Mouse (Mus musculus): Measurements from ENCODE around the gene Pnkd.

DNA sequence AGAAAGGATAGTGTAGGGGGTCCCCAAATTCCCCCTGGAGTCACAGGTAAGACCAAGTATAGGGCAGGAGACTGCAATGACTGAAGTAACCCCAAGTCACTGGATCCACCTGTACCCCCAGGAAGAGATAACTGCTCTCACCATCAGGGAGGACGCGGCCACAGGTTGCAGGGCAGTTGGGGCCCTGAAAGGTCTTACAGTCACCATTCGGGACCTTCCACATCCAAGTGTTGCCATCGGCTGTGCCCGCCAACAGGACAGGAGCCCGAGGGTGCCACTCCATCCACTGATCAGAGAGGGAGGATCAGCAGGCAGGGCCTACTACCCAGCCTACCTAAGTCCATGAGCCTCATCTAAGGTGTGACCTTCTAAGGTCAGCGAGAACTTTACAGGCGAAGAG is 2.8 kb upstream of the Pnkd start:
- no peak for TF ChIP-seq POLR2A (IDR thresholded peaks at IDR 0.05; ENCODE audit: insufficient read depth, low read depth, low read length)
- no peak for TF ChIP-seq CTCF (IDR thresholded peaks at IDR 0.05; ENCODE audit: insufficient read depth, low read depth, low read length)
